Mouse (Mus musculus): ENCODE data around the gene Pkn1.

GRCm38 (mm10) chr8:83672936-83673335 lies 26.0 kb downstream of the Pkn1 start:
- TF ChIP-seq CTCF (IDR thresholded peaks at IDR 0.05; ENCODE audit: control insufficient read depth, insufficient read depth, insufficient replicate concordance, low read depth, low read length), result no peak
- no peak for TF ChIP-seq POLR2A (IDR thresholded peaks at IDR 0.05; ENCODE audit: control insufficient read depth, low read depth, low read length)

Data from testis, adult 2 months (tissue).